Mouse (Mus musculus) layer of hippocampus, postnatal 14 days (tissue): ENCODE results near the gene Fut1. TPM values are rescaled to one million over a fixed set of nuclear protein-coding genes. Genes with fewer than 3 reads are reported as not detected.
A peak's percentile ranks its signal among the peaks of the same experiment; 100 is the strongest.

Source experiments
- DNase-seq, 2 experiments: peaks; one replicate each; pipeline ENCODE4 v3.0.0; 2021 to 2022; ENCODE audit warnings: low spot score in 2 of 2, mixed read lengths in 1 of 2
- total RNA-seq, 2 experiments: library from RNA; stranded (reverse); gene quantifications; 2 replicates each; pipeline ENCODE4 v1.2.3; 2021

The Fut1 gene
- total RNA-seq, 2 experiments from 2014 or later: not detected

GRCm38 (mm10) chr7:45598960-45599879 lies 17.9 kb upstream of the Fut1 start:
- no peak for DNase-seq

- DNase-seq: no peak
Observed at GRCm38 (mm10) chr7:45605704-45606289, 11.3 kb upstream of the Fut1 start.

DNA sequence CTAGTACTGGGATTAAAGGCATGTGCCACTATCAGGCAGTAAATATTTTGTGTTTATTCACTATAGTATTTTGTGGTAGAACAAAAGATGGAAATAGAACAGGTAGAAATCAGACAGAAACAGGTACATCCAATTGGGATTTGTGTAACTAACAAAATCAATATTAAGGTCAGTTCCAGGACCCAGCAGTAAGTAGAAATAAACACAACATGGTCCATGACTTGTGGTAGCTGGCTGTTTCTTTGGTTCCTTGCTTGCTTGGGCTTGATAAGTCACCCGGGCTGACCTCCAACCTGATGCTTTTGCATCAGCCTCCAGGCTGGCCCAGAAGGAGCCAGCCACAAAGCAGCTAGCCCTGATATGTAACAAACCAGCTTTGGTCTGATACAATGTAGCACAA lies 7.6 kb upstream of the Fut1 start:
- no peak for DNase-seq

DNA sequence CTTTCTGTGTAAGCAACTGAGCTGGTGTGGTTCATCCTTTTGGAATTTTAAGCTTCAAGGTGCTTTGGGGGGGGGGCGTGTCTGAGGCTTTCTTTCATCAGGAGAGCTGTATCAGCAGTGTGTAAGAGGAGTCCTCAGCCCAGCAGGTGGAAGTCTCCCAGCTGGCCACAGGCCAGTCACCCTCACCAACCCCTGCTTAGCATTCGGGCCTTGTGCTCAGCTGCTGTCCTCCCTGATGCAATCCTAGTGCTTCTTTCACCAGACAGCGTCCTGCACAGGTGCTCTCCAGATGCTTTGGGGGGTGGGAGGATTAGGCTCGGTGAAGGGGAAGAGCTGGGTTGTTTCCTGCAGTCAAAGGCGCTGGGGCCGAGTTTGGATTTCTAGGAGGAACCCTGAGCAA lies 812 bp upstream of the Fut1 start:
- DNase-seq: no peak

DNA sequence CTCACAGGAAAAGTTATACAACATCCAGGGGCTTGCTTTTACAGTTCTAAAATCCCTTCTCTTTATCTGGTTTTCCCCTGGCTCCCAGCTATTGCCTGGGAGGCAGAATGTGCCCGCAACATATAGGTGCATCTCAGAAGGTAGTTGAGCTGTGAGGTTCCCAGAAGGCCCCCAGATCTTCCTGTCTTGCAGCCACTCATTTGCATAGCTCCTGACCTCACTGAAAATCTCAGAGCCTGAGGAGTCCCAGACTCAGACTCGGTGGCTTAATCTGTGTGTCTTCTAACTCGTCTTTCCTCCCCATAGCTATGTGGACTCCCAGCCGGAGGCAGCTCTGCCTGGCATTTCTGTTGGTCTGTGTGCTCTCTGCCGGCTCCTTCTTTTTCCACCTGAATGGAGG lies 1.2 kb downstream of the Fut1 start:
- DNase-seq: no peak

GRCm38 (mm10) chr7:45619592-45619991 lies 2.5 kb downstream of the Fut1 start:
- no peak for DNase-seq

GRCm38 (mm10) chr7:45621443-45621842 lies 4.4 kb downstream of the Fut1 start, which contains the start of gene Izumo1:
Gene Izumo1 (plus strand): TSS chr7:45621811.
- no peak for DNase-seq

- no peak for DNase-seq
Observed at GRCm38 (mm10) chr7:45623507-45623906, 6.4 kb downstream of the Fut1 start.

DNA sequence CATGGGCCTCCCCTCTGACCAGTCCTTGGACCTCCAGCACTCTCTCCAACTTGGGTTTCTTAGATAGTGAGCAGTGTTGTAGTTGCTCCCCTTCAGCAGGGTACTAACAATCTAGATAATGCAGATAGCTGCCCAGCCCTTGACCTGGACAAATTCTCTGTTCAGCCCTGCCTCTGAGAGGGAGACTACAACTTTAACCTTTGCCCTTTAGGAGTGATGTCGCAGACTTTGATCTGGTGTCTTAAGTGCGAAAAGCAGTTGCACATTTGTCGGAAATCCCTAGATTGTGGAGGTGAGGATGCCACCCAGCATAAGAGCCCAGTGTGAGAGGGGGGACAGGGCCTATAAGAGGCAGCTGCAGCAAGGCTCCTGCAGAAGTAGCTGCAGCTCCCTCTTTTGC lies 7.6 kb downstream of the Fut1 start:
- no peak for DNase-seq

GRCm38 (mm10) chr7:45625481-45625880 lies 8.4 kb downstream of the Fut1 start:
- no peak for DNase-seq

GRCm38 (mm10) chr7:45626571-45627076 lies 9.5 kb downstream of the Fut1 start:
- no peak for DNase-seq

GRCm38 (mm10) chr7:45627261-45627660 lies 10.2 kb downstream of the Fut1 start, which contains the start of gene Rasip1:
Gene Rasip1 (plus strand): TSS chr7:45627488.
- no peak for DNase-seq

GRCm38 (mm10) chr7:45628364-45629294 lies 11.5 kb downstream of the Fut1 start:
- DNase-seq: peak; percentile 78

GRCm38 (mm10) chr7:45630064-45630907 lies 13.2 kb downstream of the Fut1 start:
- no peak for DNase-seq

GRCm38 (mm10) chr7:45632499-45632898 lies 15.4 kb downstream of the Fut1 start:
- no peak for DNase-seq

- DNase-seq: no peak
Observed at GRCm38 (mm10) chr7:45634946-45635681, 18.0 kb downstream of the Fut1 start.

GRCm38 (mm10) chr7:45635711-45636688 lies 18.9 kb downstream of the Fut1 start:
- no peak for DNase-seq

DNA sequence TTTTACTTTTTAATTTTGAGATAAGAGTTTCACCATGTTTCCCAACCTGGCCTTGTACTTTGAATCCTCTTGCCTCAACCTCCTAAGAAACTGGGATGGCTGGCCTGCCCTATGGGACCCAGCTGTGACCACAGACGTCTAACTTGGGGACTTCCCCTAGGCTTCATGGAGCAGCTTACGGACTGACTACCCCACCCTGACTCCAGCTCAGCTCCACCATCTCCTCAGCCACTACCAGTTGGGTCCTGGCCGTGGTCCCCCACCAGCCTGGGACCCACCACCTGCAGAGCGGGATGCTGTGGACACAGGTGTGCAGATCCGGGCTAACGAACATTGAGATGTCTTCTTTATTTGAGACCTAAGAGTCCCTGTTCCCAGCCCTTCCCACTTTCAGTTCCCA lies 20.6 kb downstream of the Fut1 start:
- DNase-seq: no peak
